Comparison of ENCODE assay signal across 29 mouse cellular contexts in genomic region chr6:137520343-137520704, GRCm38 (mm10).
DNase-seq lines count a peak whose midpoint lies in the region; ATAC-seq and TF ChIP-seq lines count a peak whose summit lies in the region.
"Had no signal": no experiment of that assay in that cellular context is flagged by ENCODE, and none has a peak within 500 bp of the region (broad histone marks: within the 10 kb centered on the region; RNA-seq: fewer than 3 reads in every experiment).

No protein-coding gene starts in this region.

- H3K9ac ChIP-seq in kidney, embryonic 15.5 days: no peak overlapping the region
- H3K9ac ChIP-seq in kidney, embryonic 16.5 days (replicated peaks; ENCODE audit: low read length): no peak overlapping the region
- H3K9ac ChIP-seq in stomach, embryonic 16.5 days (ENCODE audit: low read length): no peak overlapping the region
- no peak overlapping the region for H3K9ac ChIP-seq in stomach, postnatal 0 days (ENCODE audit: low read length)
- no peak overlapping the region for H3K9ac ChIP-seq in neural tube, embryonic 15.5 days (replicated peaks)
- H3K9ac ChIP-seq: embryonic facial prominence, embryonic 12.5 days; forebrain, embryonic 15.5 days; heart, embryonic 12.5 days; limb, embryonic 15.5 days; liver, embryonic 14.5 days; lung, embryonic 14.5 days; stomach, embryonic 15.5 days had no signal

- no peak for DNase-seq in frontal cortex, postnatal 10 days (ENCODE audit: low spot score in 2 of 2)
- DNase-seq in stomach, postnatal 0 days (ENCODE audit: low spot score): no peak
- DNase-seq in spleen, adult 12 weeks (ENCODE audit: low spot score): no peak
- DNase-seq: adrenal gland, adult 8-10 months; cerebellum, adult 11 months; cerebellum, adult 9-10 months; embryo, embryonic 11 days; heart, adult 2 months; heart, postnatal 4 days; kidney, adult 8-10 months; kidney, postnatal 14 days; lung, embryonic 14.5 days; lung, postnatal 14 days; thymus, adult 18-20 months; thymus, postnatal 25 days had no signal

- ATAC-seq in frontal cortex, adult (ENCODE audit: low TSS enrichment): peak; percentile 68
- ATAC-seq in kidney, embryonic 15.5 days (replicated peaks; ENCODE audit: low FRiP score): 0 out of 2 replicates have a peak, but pooled peaks have one; percentile 33
- ATAC-seq in kidney, embryonic 16.5 days (ENCODE audit: low FRiP score, low TSS enrichment): no peak
- ATAC-seq in stomach, embryonic 16.5 days (ENCODE audit: insufficient read depth, low FRiP score): peak; percentile 17; the same call in 1 of the 2 replicates
- ATAC-seq in stomach, postnatal 0 days (ENCODE audit: low FRiP score, low TSS enrichment): no peak
- no peak for ATAC-seq in neural tube, embryonic 15.5 days (ENCODE audit: low FRiP score)
- ATAC-seq: forebrain, embryonic 15.5 days had no signal

- no peak overlapping the region for H3K4me2 ChIP-seq in kidney, embryonic 15.5 days
- no peak overlapping the region for H3K4me2 ChIP-seq in kidney, embryonic 16.5 days (replicated peaks; ENCODE audit: low read depth, low read length)
- no peak overlapping the region for H3K4me2 ChIP-seq in stomach, embryonic 16.5 days (ENCODE audit: low read depth, low read length)
- H3K4me2 ChIP-seq in stomach, postnatal 0 days (replicated peaks; ENCODE audit: low read depth): no peak overlapping the region
- peak overlapping the region; percentile 6; the same call in 1 of the 2 replicates for H3K4me2 ChIP-seq in neural tube, embryonic 15.5 days
- H3K4me2 ChIP-seq: embryonic facial prominence, embryonic 12.5 days; forebrain, embryonic 15.5 days; heart, embryonic 12.5 days; limb, embryonic 15.5 days; lung, embryonic 14.5 days; stomach, embryonic 15.5 days had no signal

- peaks cover 9% of the 10 kb centered on the region for H3K4me1 ChIP-seq in kidney, embryonic 15.5 days
- H3K4me1 ChIP-seq in kidney, embryonic 16.5 days (ENCODE audit: insufficient read depth, low read length): 0 out of 2 replicates have a peak, but pooled peaks cover 5% of the 10 kb centered on the region
- H3K4me1 ChIP-seq in stomach, embryonic 16.5 days (ENCODE audit: control insufficient read depth, insufficient read depth, low read length): no peaks in the 10 kb centered on the region
- no peaks in the 10 kb centered on the region for H3K4me1 ChIP-seq in stomach, postnatal 0 days (replicated peaks; ENCODE audit: control insufficient read depth, insufficient read depth)
- peaks cover 13% of the 10 kb centered on the region for H3K4me1 ChIP-seq in neural tube, embryonic 15.5 days
- H3K4me1 ChIP-seq: embryonic facial prominence, embryonic 12.5 days; forebrain, embryonic 15.5 days; limb, embryonic 10.5 days; limb, embryonic 15.5 days; stomach, embryonic 15.5 days had no signal

- no peak for TF ChIP-seq CTCF in stomach, postnatal 0 days (IDR thresholded peaks at IDR 0.05; ENCODE audit: low read depth)

- WGBS in kidney, embryonic 15.5 days: 59% methylated on average over 8 of the region's 8 CpGs
- WGBS in kidney, embryonic 16.5 days: 59% methylated on average over 8 of the region's 8 CpGs
- 67% methylated on average over 8 of the region's 8 CpGs for WGBS in stomach, embryonic 16.5 days
- WGBS in stomach, postnatal 0 days: 53% methylated on average over 8 of the region's 8 CpGs
- 47% methylated on average over 8 of the region's 8 CpGs for WGBS in neural tube, embryonic 15.5 days

- no peaks in the 10 kb centered on the region for H3K27me3 ChIP-seq in kidney, embryonic 15.5 days
- H3K27me3 ChIP-seq in kidney, embryonic 16.5 days (ENCODE audit: insufficient read depth, low read length): no peaks in the 10 kb centered on the region
- no peaks in the 10 kb centered on the region for H3K27me3 ChIP-seq in stomach, embryonic 16.5 days (ENCODE audit: control insufficient read depth, insufficient read depth, low read length)
- H3K27me3 ChIP-seq in stomach, postnatal 0 days (ENCODE audit: control insufficient read depth, insufficient read depth, low read length): no peaks in the 10 kb centered on the region
- no peaks in the 10 kb centered on the region for H3K27me3 ChIP-seq in neural tube, embryonic 15.5 days (replicated peaks)
- H3K27me3 ChIP-seq: embryonic facial prominence, embryonic 12.5 days; forebrain, embryonic 15.5 days; heart, embryonic 12.5 days; limb, embryonic 15.5 days; stomach, embryonic 15.5 days had no signal

- no peak overlapping the region for H3K27ac ChIP-seq in kidney, embryonic 15.5 days
- H3K27ac ChIP-seq in kidney, embryonic 16.5 days (ENCODE audit: low read length): no peak overlapping the region
- no peak overlapping the region for H3K27ac ChIP-seq in stomach, embryonic 16.5 days (ENCODE audit: low read length)
- no peak overlapping the region for H3K27ac ChIP-seq in stomach, postnatal 0 days (replicated peaks)
- no peak overlapping the region for H3K27ac ChIP-seq in neural tube, embryonic 15.5 days (replicated peaks)
- H3K27ac ChIP-seq: embryonic facial prominence, embryonic 12.5 days; forebrain, embryonic 10.5 days; forebrain, embryonic 15.5 days; heart, adult 2 months; limb, embryonic 10.5 days; limb, embryonic 15.5 days; liver, embryonic 14.5 days; stomach, embryonic 15.5 days had no signal

- H3K9me3 ChIP-seq in kidney, embryonic 15.5 days (replicated peaks): no peaks in the 10 kb centered on the region
- H3K9me3 ChIP-seq in kidney, embryonic 16.5 days (ENCODE audit: low read length): no peaks in the 10 kb centered on the region
- no peaks in the 10 kb centered on the region for H3K9me3 ChIP-seq in stomach, embryonic 16.5 days (replicated peaks; ENCODE audit: control insufficient read depth, low read length)
- H3K9me3 ChIP-seq in stomach, postnatal 0 days (ENCODE audit: control insufficient read depth, low read length): no peaks in the 10 kb centered on the region
- no peaks in the 10 kb centered on the region for H3K9me3 ChIP-seq in neural tube, embryonic 15.5 days (replicated peaks)
- H3K9me3 ChIP-seq: embryonic facial prominence, embryonic 12.5 days; forebrain, embryonic 10.5 days; forebrain, embryonic 15.5 days; heart, embryonic 12.5 days; limb, embryonic 10.5 days; limb, embryonic 15.5 days; stomach, embryonic 15.5 days had no signal

- TF ChIP-seq EP300 in stomach, postnatal 0 days (optimal IDR thresholded peaks at IDR 0.05): no peak

- H3K4me3 ChIP-seq in kidney, embryonic 15.5 days (replicated peaks): no peak overlapping the region
- H3K4me3 ChIP-seq in kidney, embryonic 16.5 days (ENCODE audit: low read length): no peak overlapping the region
- H3K4me3 ChIP-seq in stomach, embryonic 16.5 days (replicated peaks; ENCODE audit: low read length): no peak overlapping the region
- H3K4me3 ChIP-seq in stomach, postnatal 0 days (ENCODE audit: low read depth, low read length): no peak overlapping the region
- H3K4me3 ChIP-seq in neural tube, embryonic 15.5 days (replicated peaks): no peak overlapping the region
- H3K4me3 ChIP-seq: embryonic facial prominence, embryonic 12.5 days; forebrain, embryonic 10.5 days; forebrain, embryonic 15.5 days; heart, adult 2 months; heart, embryonic 12.5 days; limb, embryonic 10.5 days; limb, embryonic 15.5 days; stomach, embryonic 15.5 days had no signal

- no peaks in the 10 kb centered on the region for H3K36me3 ChIP-seq in kidney, embryonic 15.5 days
- H3K36me3 ChIP-seq in kidney, embryonic 16.5 days (ENCODE audit: insufficient read depth, low read length): no peaks in the 10 kb centered on the region
- H3K36me3 ChIP-seq in stomach, embryonic 16.5 days (ENCODE audit: control insufficient read depth, insufficient read depth, low read length): no peaks in the 10 kb centered on the region
- H3K36me3 ChIP-seq in stomach, postnatal 0 days (ENCODE audit: control insufficient read depth, insufficient read depth, low read length): no peaks in the 10 kb centered on the region; the same call in 1 of the 2 replicates
- no peaks in the 10 kb centered on the region for H3K36me3 ChIP-seq in neural tube, embryonic 15.5 days
- H3K36me3 ChIP-seq: forebrain, embryonic 10.5 days; forebrain, embryonic 15.5 days; G1E; limb, embryonic 10.5 days; limb, embryonic 15.5 days; stomach, embryonic 15.5 days had no signal

Comparison
In these comparisons a context has a peak if more than half of its experiments do, and no peak if none do; other contexts are left out.
1. ATAC-seq: peak in frontal cortex, adult (single experiment), kidney, embryonic 15.5 days (single experiment) and stomach, embryonic 16.5 days (single experiment); none in kidney, embryonic 16.5 days (single experiment), stomach, postnatal 0 days (single experiment) and neural tube, embryonic 15.5 days (single experiment).